7 mouse cellular contexts compared by ENCODE assay signal in the genomic region with DNA sequence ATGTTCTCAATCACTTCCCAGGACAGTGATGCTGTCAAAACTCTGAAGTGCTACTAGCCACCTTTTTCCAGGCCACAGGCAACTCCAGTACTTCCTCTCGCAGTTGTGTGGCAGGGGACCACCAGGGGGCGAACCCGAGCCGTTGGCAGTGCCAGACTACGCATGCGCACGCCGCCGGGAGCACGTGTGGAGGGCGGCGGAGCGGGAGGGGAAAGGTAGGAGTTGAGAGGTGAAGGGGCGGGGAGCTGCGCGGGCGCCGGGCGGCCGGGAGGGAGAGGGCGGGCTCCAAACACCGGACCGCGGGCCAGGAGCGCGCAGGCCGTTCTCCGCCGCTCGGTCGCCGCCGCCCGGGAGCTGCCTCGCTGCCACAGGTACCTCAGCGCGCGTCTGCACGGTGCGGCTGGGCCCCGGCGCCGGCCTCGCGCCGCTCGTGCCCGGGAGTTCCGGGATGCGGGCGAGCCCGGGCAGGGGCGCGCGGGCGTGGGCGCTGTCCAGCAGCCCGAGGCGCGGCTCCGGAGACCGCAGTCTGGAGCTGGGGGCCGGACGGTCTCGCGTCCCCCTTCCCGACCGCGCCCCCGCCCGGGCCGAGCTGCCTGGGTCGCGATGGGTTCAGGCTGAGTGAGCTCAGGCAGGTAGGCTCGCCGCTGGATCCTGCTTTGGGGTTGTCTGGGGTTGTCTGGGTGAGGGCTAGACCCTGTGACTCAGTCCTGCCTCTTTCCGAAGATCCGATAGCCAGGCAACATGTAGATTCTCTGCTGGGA. TPM values are rescaled to one million over a fixed set of nuclear protein-coding genes. Genes with fewer than 3 reads are reported as not detected.
DNase-seq lines count a peak whose midpoint lies in the region; ATAC-seq lines count a peak whose summit lies in the region.

A gene (plus strand): TSS at position 154 of the 761 bp plus-strand sequence.

- DNase-seq in adrenal gland, postnatal 14 days: peak; percentile 99
- DNase-seq in embryonic facial prominence, embryonic 11.5 days (ENCODE audit: low spot score): peak; percentile 95
- peak; percentile 99 for DNase-seq in heart, adult 11 months
- peak; percentile 99 for DNase-seq in kidney, adult 18-20 months
- peak; percentile 100 for DNase-seq in limb, embryonic 11.5 days (ENCODE audit: low spot score)
- DNase-seq in midbrain, embryonic 14.5 days: peak; percentile 97
- peak; percentile 93 to 99 for DNase-seq in spleen, adult 18-20 months

- 0% methylated on average over 47 of the region's 78 CpGs for WGBS in embryonic facial prominence, embryonic 11.5 days
- WGBS in limb, embryonic 11.5 days: under 1% methylated on average over 38 of the region's 78 CpGs
- under 1% methylated on average over 77 of the region's 78 CpGs for WGBS in midbrain, embryonic 14.5 days

- H3K27ac ChIP-seq in embryonic facial prominence, embryonic 11.5 days (replicated peaks; ENCODE audit: low read depth, low read length): no peak within 1 kb of the TSS
- no peak within 1 kb of the TSS for H3K27ac ChIP-seq in limb, embryonic 11.5 days (replicated peaks; ENCODE audit: low read depth, low read length)
- peak within 1 kb of the TSS; percentile 61 for H3K27ac ChIP-seq in midbrain, embryonic 14.5 days (replicated peaks; ENCODE audit: low read depth, low read length)

- peak within 1 kb of the TSS; percentile 82 for H3K4me2 ChIP-seq in embryonic facial prominence, embryonic 11.5 days (ENCODE audit: low read depth, low read length)
- H3K4me2 ChIP-seq in limb, embryonic 11.5 days (ENCODE audit: low read depth, severe bottlenecking): peak within 1 kb of the TSS; percentile 80
- peak within 1 kb of the TSS; percentile 83 for H3K4me2 ChIP-seq in midbrain, embryonic 14.5 days (ENCODE audit: low read length)

- H3K4me1 ChIP-seq in embryonic facial prominence, embryonic 11.5 days (ENCODE audit: control insufficient read depth, insufficient read depth, low read length): no peaks in the 10 kb centered on the region
- H3K4me1 ChIP-seq in limb, embryonic 11.5 days (ENCODE audit: control insufficient read depth, insufficient read depth, low read length): 0 out of 2 replicates have a peak, but pooled peaks cover 3% of the 10 kb centered on the region
- H3K4me1 ChIP-seq in midbrain, embryonic 14.5 days (ENCODE audit: control insufficient read depth, insufficient read depth, low read length): peaks cover 10% of the 10 kb centered on the region

- H3K9ac ChIP-seq in embryonic facial prominence, embryonic 11.5 days (replicated peaks; ENCODE audit: low read length): peak within 1 kb of the TSS; percentile 73
- H3K9ac ChIP-seq in limb, embryonic 11.5 days (ENCODE audit: low read length): peak within 1 kb of the TSS; percentile 49
- peak within 1 kb of the TSS; percentile 56 for H3K9ac ChIP-seq in midbrain, embryonic 14.5 days (replicated peaks; ENCODE audit: low read length)

- no peaks in the 10 kb centered on the region for H3K27me3 ChIP-seq in embryonic facial prominence, embryonic 11.5 days (ENCODE audit: control insufficient read depth, insufficient read depth, low read length)
- H3K27me3 ChIP-seq in limb, embryonic 11.5 days (ENCODE audit: control insufficient read depth, insufficient read depth, low read length): no peaks in the 10 kb centered on the region
- H3K27me3 ChIP-seq in midbrain, embryonic 14.5 days (ENCODE audit: control insufficient read depth, insufficient read depth, low read length): no peaks in the 10 kb centered on the region

- no peaks in the 10 kb centered on the region for H3K36me3 ChIP-seq in embryonic facial prominence, embryonic 11.5 days (replicated peaks; ENCODE audit: control insufficient read depth, insufficient read depth, low read depth, low read length)
- H3K36me3 ChIP-seq in limb, embryonic 11.5 days (ENCODE audit: control insufficient read depth, insufficient read depth, low read length): no peaks in the 10 kb centered on the region
- no peaks in the 10 kb centered on the region for H3K36me3 ChIP-seq in midbrain, embryonic 14.5 days (ENCODE audit: control insufficient read depth, insufficient read depth, low read length)

- H3K9me3 ChIP-seq in embryonic facial prominence, embryonic 11.5 days (replicated peaks; ENCODE audit: control insufficient read depth, low read length): no peaks in the 10 kb centered on the region
- no peaks in the 10 kb centered on the region for H3K9me3 ChIP-seq in limb, embryonic 11.5 days (ENCODE audit: control insufficient read depth, low read length)
- no peaks in the 10 kb centered on the region for H3K9me3 ChIP-seq in midbrain, embryonic 14.5 days (ENCODE audit: control insufficient read depth, low read length)

- peak within 1 kb of the TSS; percentile 81 for H3K4me3 ChIP-seq in embryonic facial prominence, embryonic 11.5 days (ENCODE audit: low read depth, low read length)
- H3K4me3 ChIP-seq in limb, embryonic 11.5 days (ENCODE audit: low read depth, low read length): peak within 1 kb of the TSS; percentile 76
- H3K4me3 ChIP-seq in midbrain, embryonic 14.5 days (replicated peaks; ENCODE audit: low read depth, low read length): peak within 1 kb of the TSS; percentile 82

- peak; percentile 88 for ATAC-seq in embryonic facial prominence, embryonic 11.5 days (replicated peaks; ENCODE audit: insufficient number of reproducible peaks, low FRiP score, low TSS enrichment, low read depth)
- peak; percentile 85 for ATAC-seq in limb, embryonic 11.5 days (ENCODE audit: insufficient number of reproducible peaks, low FRiP score, low TSS enrichment, low read depth)
- peak; percentile 88 for ATAC-seq in midbrain, embryonic 14.5 days (ENCODE audit: low FRiP score, low TSS enrichment)

RNA-seq across cellular contexts. Expression of the gene that starts here (rescaled TPM):
- 67.9 and 75.7 TPM in 2 replicates for total RNA-seq in adrenal gland, postnatal 14 days (2021)
- 23.2 and 23.6 TPM in 2 replicates for polyA plus RNA-seq in embryonic facial prominence, embryonic 11.5 days (2014; fragmentation: Nextera tagmentation; extraction: Ambion mirVana)
- 22.1 and 23.9 TPM in 2 replicates for polyA plus RNA-seq in limb, embryonic 11.5 days (2014; fragmentation: Nextera tagmentation; extraction: Ambion mirVana)
- 50.5 and 52.4 TPM in 2 replicates for polyA plus RNA-seq in midbrain, embryonic 14.5 days (2014; fragmentation: Nextera tagmentation; extraction: Ambion mirVana)
